Mouse (Mus musculus): ENCODE data around the gene Edrf1. TPM values are rescaled to one million over a fixed set of nuclear protein-coding genes. Genes with fewer than 3 reads are reported as not detected.
"Not testable (repeated sequence)": the region's sequence is repeated elsewhere in the genome, so short reads cannot be mapped to it uniquely, and the experiment has no call there.

The Edrf1 gene
- polyA plus RNA-seq, 1 experiment from 2014 or later = 9.7 TPM

DNA sequence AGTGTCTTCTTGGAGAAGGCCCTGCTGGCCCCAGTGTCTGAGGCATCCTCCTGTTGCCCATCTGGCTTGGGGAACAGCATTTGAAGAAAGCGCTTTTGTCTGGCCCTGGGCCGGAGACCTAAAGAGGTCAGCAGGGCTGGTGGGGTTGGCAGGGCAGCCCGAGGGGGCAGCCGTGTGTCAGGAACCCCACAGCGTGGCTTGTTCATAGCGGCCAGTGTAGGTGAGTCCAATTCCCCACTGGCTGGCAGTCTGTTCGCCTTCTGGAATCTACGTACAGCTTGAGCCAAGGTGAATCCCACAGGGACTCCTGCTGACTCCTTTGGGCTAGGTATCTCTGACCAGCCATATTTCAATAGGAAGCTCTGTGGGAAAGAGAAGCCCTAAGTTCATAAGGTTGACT, 41.4 kb downstream of the Edrf1 start:
- WGBS (ENCODE audit: insufficient replicate concordance) = 78% methylated on average over 8 of the region's 8 CpGs
- H3K4me3 ChIP-seq (ENCODE audit: low read depth, low read length) = no peak overlapping the region
- H3K36me3 ChIP-seq (ENCODE audit: control insufficient read depth, insufficient read depth) = peaks cover 2% of the 10 kb centered on the region
- H3K27ac ChIP-seq (ENCODE audit: low read length) = no peak overlapping the region
- H3K9me3 ChIP-seq (replicated peaks; ENCODE audit: control insufficient read depth, low read length) = no peaks in the 10 kb centered on the region
- no peaks in the 10 kb centered on the region for H3K27me3 ChIP-seq (ENCODE audit: control insufficient read depth, insufficient read depth, low read depth, low read length)
- ATAC-seq (ENCODE audit: low read depth) = no peak
- no peak overlapping the region for H3K9ac ChIP-seq (ENCODE audit: low read depth, low read length)
- H3K4me1 ChIP-seq (ENCODE audit: control insufficient read depth, low read depth, low read length) = no peaks in the 10 kb centered on the region
- no peak overlapping the region for H3K4me2 ChIP-seq (ENCODE audit: low read depth, low read length)

DNA sequence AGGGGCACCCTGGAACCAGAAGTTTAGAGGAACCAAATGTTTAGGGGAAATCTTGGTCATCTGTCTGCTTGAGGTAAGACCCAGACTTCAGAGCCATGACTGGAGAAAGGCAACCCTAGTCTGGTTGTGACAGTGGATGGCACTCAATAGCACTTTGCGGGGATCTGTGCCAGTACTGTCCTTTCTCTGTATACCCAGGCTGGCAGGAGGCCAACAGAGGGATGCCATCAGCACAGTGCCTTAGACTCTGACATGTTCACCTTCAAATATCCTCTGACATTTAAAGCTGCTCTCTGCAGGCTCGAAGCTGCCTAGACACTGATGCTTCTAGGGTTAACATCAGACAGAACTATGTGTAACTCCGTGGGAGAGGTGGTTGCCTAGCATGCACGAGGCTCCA, 42.1 kb downstream of the Edrf1 start:
- Histone ChIP-seq H3K9ac (ENCODE audit: low read depth, low read length) (no peak overlapping the region), H3K36me3 (ENCODE audit: control insufficient read depth, insufficient read depth) (peaks cover 5% of the 10 kb centered on the region), H3K4me1 (ENCODE audit: control insufficient read depth, low read depth, low read length) (no peaks in the 10 kb centered on the region), H3K27me3 (ENCODE audit: control insufficient read depth, insufficient read depth, low read depth, low read length) (no peaks in the 10 kb centered on the region), H3K4me3 (ENCODE audit: low read depth, low read length) (no peak overlapping the region), H3K4me2 (ENCODE audit: low read depth, low read length) (no peak overlapping the region), H3K27ac (ENCODE audit: low read length) (no peak overlapping the region), H3K9me3 (replicated peaks; ENCODE audit: control insufficient read depth, low read length) (no peaks in the 10 kb centered on the region)
- no peak for ATAC-seq (ENCODE audit: low read depth)
- WGBS (ENCODE audit: insufficient replicate concordance) = 63% methylated on average over 4 of the region's 4 CpGs

DNA sequence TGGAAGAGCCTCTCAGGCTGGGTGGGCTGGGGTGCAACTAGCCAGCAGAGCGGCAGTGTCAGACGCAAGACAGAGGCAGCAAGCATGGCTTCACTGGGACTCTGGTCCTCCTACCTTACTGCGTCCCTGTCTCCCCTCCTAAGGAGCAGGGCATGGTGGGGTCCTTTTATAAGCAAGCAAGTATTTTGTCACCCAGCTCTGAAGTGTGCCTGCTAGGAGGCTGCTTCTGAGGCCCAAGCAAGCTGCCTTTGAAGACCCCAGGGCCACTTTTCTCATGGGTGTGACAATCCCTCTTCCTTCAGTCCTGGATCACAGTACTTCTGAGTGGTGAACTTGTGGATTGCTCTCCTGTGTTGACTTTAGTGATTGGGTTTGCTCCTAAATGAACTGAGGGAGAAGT, 42.6 kb downstream of the Edrf1 start, which contains the start of gene Mmp21:
TSS of gene Mmp21 (minus strand) at position 101 of the 400 bp plus-strand sequence.
- no peaks in the 10 kb centered on the region for H3K4me1 ChIP-seq (ENCODE audit: control insufficient read depth, low read depth, low read length)
- no peak within 1 kb of the TSS for H3K4me3 ChIP-seq (ENCODE audit: low read depth, low read length)
- no peak within 1 kb of the TSS for H3K27ac ChIP-seq (ENCODE audit: low read length)
- peaks cover 10% of the 10 kb centered on the region for H3K36me3 ChIP-seq (ENCODE audit: control insufficient read depth, insufficient read depth)
- no peak for ATAC-seq (ENCODE audit: low read depth)
- no peaks in the 10 kb centered on the region for H3K27me3 ChIP-seq (ENCODE audit: control insufficient read depth, insufficient read depth, low read depth, low read length)
- H3K9ac ChIP-seq (ENCODE audit: low read depth, low read length) = no peak within 1 kb of the TSS
- H3K9me3 ChIP-seq (replicated peaks; ENCODE audit: control insufficient read depth, low read length) = 0 out of 2 replicates have a peak, but pooled peaks cover 2% of the 10 kb centered on the region
- whole genome bisulfite sequencing (ENCODE audit: insufficient replicate concordance) = 76% methylated on average over 3 of the region's 3 CpGs
- H3K4me2 ChIP-seq (ENCODE audit: low read depth, low read length) = no peak within 1 kb of the TSS

DNA sequence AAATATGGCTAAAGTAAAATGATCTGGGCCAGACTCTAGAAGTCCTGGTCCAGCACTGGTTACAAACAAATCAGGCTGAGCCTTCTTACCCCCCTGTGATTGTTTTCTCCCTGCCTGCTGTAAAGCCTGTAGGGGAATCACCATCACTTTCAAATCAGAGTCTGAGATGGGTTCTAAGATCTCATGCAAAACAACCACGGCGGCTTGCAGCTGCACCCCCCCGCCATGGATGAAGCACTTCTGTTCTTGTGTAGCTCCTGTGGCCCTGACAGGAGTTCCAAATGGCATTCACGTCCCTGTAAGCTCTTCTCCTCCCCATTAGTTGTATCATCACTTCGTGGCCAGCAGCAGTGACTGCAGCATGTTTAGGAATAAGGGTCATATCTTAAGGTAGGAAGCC, 46.3 kb downstream of the Edrf1 start:
- no peak overlapping the region for H3K9ac ChIP-seq (ENCODE audit: low read depth, low read length)
- H3K27me3 ChIP-seq (ENCODE audit: control insufficient read depth, insufficient read depth, low read depth, low read length) = no peaks in the 10 kb centered on the region
- H3K4me2 ChIP-seq (ENCODE audit: low read depth, low read length) = no peak overlapping the region
- H3K4me1 ChIP-seq (ENCODE audit: control insufficient read depth, low read depth, low read length) = no peaks in the 10 kb centered on the region
- WGBS (ENCODE audit: insufficient replicate concordance) = 70% methylated on average over 5 of the region's 5 CpGs
- H3K36me3 ChIP-seq (ENCODE audit: control insufficient read depth, insufficient read depth) = peaks cover 35% of the 10 kb centered on the region
- H3K9me3 ChIP-seq (replicated peaks; ENCODE audit: control insufficient read depth, low read length) = 0 out of 2 replicates have a peak, but pooled peaks cover 2% of the 10 kb centered on the region
- H3K27ac ChIP-seq (ENCODE audit: low read length) = no peak overlapping the region
- H3K4me3 ChIP-seq (ENCODE audit: low read depth, low read length) = no peak overlapping the region
- ATAC-seq (ENCODE audit: low read depth) = no peak

DNA sequence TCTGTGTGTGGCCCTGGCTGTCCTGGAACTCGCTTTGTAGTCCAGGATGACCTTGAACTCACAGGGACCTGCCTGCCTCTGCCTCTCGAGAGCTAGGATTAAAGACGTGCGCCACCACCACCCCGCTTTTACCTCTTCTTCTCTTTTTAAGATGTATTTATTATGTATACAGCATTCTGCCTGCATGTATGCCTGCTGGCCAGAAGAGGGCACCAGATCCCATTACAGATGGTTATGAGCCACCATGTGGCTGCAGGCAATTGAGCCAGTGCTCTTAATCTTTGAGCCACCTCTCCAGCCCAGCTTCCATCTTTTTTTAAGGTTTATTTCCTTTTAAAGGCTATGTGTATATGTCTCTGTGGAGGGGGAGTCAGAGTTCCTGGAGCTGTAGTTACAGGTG, 46.8 kb downstream of the Edrf1 start:
- no peaks in the 10 kb centered on the region for H3K27me3 ChIP-seq (ENCODE audit: control insufficient read depth, insufficient read depth, low read depth, low read length)
- H3K27ac ChIP-seq (ENCODE audit: low read length) = no peak overlapping the region
- H3K4me1 ChIP-seq (ENCODE audit: control insufficient read depth, low read depth, low read length) = no peaks in the 10 kb centered on the region
- H3K9me3 ChIP-seq (replicated peaks; ENCODE audit: control insufficient read depth, low read length) = 0 out of 2 replicates have a peak, but pooled peaks cover 2% of the 10 kb centered on the region
- H3K4me2 ChIP-seq (ENCODE audit: low read depth, low read length) = no peak overlapping the region
- no peak for ATAC-seq (ENCODE audit: low read depth)
- WGBS (ENCODE audit: insufficient replicate concordance) = 58% methylated on average over 5 of the region's 5 CpGs
- peaks cover 40% of the 10 kb centered on the region for H3K36me3 ChIP-seq (ENCODE audit: control insufficient read depth, insufficient read depth)
- no peak overlapping the region for H3K4me3 ChIP-seq (ENCODE audit: low read depth, low read length)
- H3K9ac ChIP-seq (ENCODE audit: low read depth, low read length) = no peak overlapping the region

DNA sequence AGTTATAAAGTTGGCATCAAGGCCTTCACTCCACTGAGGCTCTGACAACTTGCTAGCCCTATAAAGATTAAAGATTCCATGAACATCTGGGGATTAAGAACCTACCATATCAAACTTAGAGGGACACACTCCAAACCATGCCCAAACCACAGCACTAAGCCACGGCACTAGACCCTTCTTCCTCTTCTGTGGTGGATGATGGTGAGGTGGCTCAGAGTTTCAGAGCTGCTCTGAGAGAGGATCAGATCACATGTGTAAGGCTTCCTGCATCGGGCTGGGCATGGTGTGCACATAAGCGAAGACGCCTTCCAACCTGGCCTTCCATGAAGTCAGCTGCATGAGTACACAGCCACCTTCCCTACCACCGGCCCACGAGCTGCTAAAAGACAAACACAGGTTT, 47.4 kb downstream of the Edrf1 start:
- ATAC-seq (ENCODE audit: low read depth) = no peak
- peaks cover 45% of the 10 kb centered on the region for H3K36me3 ChIP-seq (ENCODE audit: control insufficient read depth, insufficient read depth)
- H3K27ac ChIP-seq (ENCODE audit: low read length) = no peak overlapping the region

DNA sequence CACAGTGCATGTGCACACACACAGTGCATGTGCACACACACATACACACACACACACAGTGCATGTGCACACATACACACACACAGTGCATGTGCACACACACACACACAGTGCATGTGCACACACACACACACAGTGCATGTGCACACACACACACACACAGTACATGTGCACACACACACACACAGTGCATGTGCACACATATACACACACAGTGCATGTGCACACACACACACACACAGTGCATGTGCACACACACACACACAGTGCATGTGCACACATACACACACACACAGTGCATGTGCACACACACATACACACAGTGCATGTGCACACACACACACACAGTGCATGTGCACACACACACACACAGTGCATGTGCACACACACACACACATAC, 48.3 kb downstream of the Edrf1 start:
- H3K4me2 ChIP-seq (ENCODE audit: low read depth, low read length); H3K27ac ChIP-seq (ENCODE audit: low read length); H3K4me3 ChIP-seq (ENCODE audit: low read depth, low read length); H3K4me1 ChIP-seq (ENCODE audit: control insufficient read depth, low read depth, low read length); H3K27me3 ChIP-seq (ENCODE audit: control insufficient read depth, insufficient read depth, low read depth, low read length); H3K9me3 ChIP-seq (replicated peaks; ENCODE audit: control insufficient read depth, low read length); H3K9ac ChIP-seq (ENCODE audit: low read depth, low read length); ATAC-seq (ENCODE audit: low read depth): not testable (repeated sequence)
- peaks cover 55% of the 10 kb centered on the region for H3K36me3 ChIP-seq (ENCODE audit: control insufficient read depth, insufficient read depth)

More for the DNA sequence above, 47.4 kb downstream of the Edrf1 start:
- no peak overlapping the region for H3K4me3 ChIP-seq (ENCODE audit: low read depth, low read length)
- no peaks in the 10 kb centered on the region for H3K27me3 ChIP-seq (ENCODE audit: control insufficient read depth, insufficient read depth, low read depth, low read length)
- no peaks in the 10 kb centered on the region for H3K4me1 ChIP-seq (ENCODE audit: control insufficient read depth, low read depth, low read length)
- WGBS (ENCODE audit: insufficient replicate concordance) = 75% methylated on average over 6 of the region's 6 CpGs
- no peak overlapping the region for H3K9ac ChIP-seq (ENCODE audit: low read depth, low read length)
- no peak overlapping the region for H3K4me2 ChIP-seq (ENCODE audit: low read depth, low read length)
- H3K9me3 ChIP-seq (replicated peaks; ENCODE audit: control insufficient read depth, low read length) = 0 out of 2 replicates have a peak, but pooled peaks cover 2% of the 10 kb centered on the region

DNA sequence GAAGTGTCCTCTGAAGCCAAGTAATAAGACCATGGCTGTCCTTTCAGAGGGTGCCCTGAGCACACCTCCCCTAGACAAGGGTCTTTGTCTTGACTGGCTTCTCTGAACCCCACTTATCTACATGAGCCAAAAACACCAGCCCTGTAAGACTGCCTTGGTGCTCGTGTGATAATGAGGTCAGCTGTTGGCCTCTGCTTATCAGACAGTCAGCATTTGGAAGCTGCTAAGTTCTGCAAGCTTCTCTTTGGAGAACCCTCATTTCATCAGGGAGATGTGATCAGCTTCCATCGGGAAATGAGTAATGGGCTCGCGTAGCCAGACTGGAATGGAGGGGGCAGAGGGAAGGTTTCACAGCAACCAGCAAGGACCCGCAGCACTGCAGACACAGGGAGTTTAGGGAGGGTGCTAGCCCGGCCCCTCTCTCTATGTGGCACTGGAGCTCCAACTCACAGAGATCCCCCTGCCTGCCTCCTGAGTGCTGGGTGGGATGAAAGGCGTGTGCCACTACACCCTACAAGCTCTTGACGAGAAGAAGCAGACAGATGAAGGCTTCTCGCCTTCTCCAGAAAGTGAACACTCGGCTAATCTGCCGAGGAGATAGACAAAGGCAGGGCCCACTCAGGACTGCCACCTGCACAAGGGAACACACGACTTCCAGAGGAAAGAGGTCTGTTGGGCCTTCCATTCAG, 60.8 kb downstream of the Edrf1 start:
- H3K4me2 ChIP-seq (ENCODE audit: low read depth, low read length) = peak overlapping the region; percentile 83
- no peaks in the 10 kb centered on the region for H3K9me3 ChIP-seq (replicated peaks; ENCODE audit: control insufficient read depth, low read length)
- H3K36me3 ChIP-seq (ENCODE audit: control insufficient read depth, insufficient read depth) = peaks cover 48% of the 10 kb centered on the region
- peak; percentile 81 for ATAC-seq (ENCODE audit: low read depth)
- WGBS (ENCODE audit: insufficient replicate concordance) = 21% methylated on average over 12 of the region's 12 CpGs
- H3K4me3 ChIP-seq (ENCODE audit: low read depth, low read length) = peak overlapping the region; percentile 80
- peaks cover 50% of the 10 kb centered on the region for H3K4me1 ChIP-seq (ENCODE audit: control insufficient read depth, low read depth, low read length)
- peak overlapping the region; percentile 100 for H3K27ac ChIP-seq (ENCODE audit: low read length)
- no peaks in the 10 kb centered on the region for H3K27me3 ChIP-seq (ENCODE audit: control insufficient read depth, insufficient read depth, low read depth, low read length)
- peak overlapping the region; percentile 61 for H3K9ac ChIP-seq (ENCODE audit: low read depth, low read length)

DNA sequence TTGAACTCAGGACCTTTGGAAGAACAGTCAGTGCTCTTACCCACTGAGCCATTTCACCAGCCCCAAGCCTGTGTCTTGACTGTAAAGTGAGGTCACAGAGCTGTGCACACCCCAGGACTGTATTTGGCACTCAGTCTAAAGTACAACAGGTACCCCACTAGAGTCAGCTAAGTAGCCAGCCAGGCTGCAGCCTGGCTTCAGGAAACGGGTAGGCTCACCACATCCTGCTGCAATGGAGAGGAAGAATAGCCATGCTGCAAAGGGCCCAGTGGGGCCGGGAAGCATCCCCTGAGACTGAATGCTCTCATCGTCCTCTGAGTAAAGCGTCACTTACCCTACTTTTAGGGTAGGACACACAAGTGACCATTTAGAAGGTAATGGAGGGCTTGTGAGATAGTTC, 62.5 kb downstream of the Edrf1 start:
- peak overlapping the region; percentile 100 for H3K27ac ChIP-seq (ENCODE audit: low read length)

More for the DNA sequence above, 62.5 kb downstream of the Edrf1 start:
- Histone ChIP-seq H3K36me3 (ENCODE audit: control insufficient read depth, insufficient read depth) (peaks cover 43% of the 10 kb centered on the region), H3K4me2 (ENCODE audit: low read depth, low read length) (peak overlapping the region; percentile 83), H3K4me1 (ENCODE audit: control insufficient read depth, low read depth, low read length) (peaks cover 65% of the 10 kb centered on the region), H3K4me3 (ENCODE audit: low read depth, low read length) (peak overlapping the region; percentile 80), H3K27me3 (ENCODE audit: control insufficient read depth, insufficient read depth, low read depth, low read length) (no peaks in the 10 kb centered on the region), H3K9me3 (replicated peaks; ENCODE audit: control insufficient read depth, low read length) (no peaks in the 10 kb centered on the region), H3K9ac (ENCODE audit: low read depth, low read length) (peak overlapping the region; percentile 86)
- WGBS (ENCODE audit: insufficient replicate concordance) = 61% methylated on average over 4 of the region's 4 CpGs
- no peak for ATAC-seq (ENCODE audit: low read depth)

Measured in liver, embryonic 16.5 days (tissue).